Mouse (Mus musculus): Measurements from ENCODE around the gene Dgkq. TPM values are rescaled to one million over a fixed set of nuclear protein-coding genes. Genes with fewer than 3 reads are reported as not detected.

The Dgkq gene
- polyA plus RNA-seq, 1 experiment from 2014 or later, result 6.2 TPM

DNA sequence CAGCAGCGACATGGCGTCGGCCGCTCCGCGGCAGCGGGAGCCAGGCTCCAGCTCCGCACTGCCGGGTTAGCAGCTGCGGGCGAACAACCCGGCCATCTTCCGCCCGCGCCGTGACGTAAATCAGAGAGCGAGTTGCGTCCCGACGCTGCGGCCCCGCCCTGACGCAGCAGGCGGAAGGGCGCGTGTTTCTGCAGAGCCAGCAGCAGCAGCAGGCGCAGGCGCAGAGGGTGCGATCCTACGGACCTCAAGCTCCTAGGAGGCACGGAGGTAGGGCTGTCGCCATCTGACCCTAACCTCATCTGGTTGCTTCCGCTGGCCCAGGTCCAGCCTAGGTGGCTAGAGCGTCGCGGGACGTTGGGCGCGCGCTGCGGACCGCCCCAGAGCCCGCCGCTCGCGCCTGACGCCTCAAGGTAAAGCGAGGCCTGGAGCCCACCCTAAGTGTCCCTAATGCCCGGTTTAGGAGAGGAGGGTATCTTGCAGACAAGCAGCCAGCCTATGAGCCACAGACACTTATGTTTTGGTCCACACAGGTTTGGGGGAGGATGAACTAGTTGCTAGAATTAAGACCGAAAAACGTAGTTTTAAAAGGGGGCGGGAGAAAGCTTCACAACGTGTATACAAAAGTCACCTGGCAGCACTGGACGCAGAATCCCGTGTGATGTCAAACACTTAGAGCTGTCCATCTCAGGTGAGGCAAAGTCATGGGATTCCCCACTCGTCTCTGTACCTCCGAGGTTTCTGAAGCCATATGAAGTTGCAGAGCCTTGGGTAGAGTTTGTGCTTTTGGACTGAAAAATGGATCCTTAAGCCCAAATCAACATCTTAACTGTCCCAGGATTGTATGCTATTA, 39.6 kb downstream of the Dgkq start, which contains the start of the genes Gak and Tmem175:
Gene Gak, minus strand, starts transcription at position 122 of the 850 bp plus-strand sequence.
Gene Tmem175, plus strand, starts transcription at position 137 of the 850 bp plus-strand sequence.
- H3K4me3 ChIP-seq, result peak within 1 kb of the TSS; percentile 76
- peaks cover 51% of the 10 kb centered on the region for H3K4me1 ChIP-seq
- peak; percentile 94 for ATAC-seq
- peak within 1 kb of the TSS; percentile 84 for H3K9ac ChIP-seq
- no peaks in the 10 kb centered on the region for H3K27me3 ChIP-seq (replicated peaks)
- H3K27ac ChIP-seq, result peak within 1 kb of the TSS; percentile 85
- H3K9me3 ChIP-seq (replicated peaks), result no peaks in the 10 kb centered on the region
- WGBS (ENCODE audit: insufficient replicate concordance), result under 1% methylated on average over 58 of the region's 58 CpGs
- H3K4me2 ChIP-seq, result peak within 1 kb of the TSS; percentile 89
- peaks cover 7% of the 10 kb centered on the region; the same call in 1 of the 2 replicates for H3K36me3 ChIP-seq

DNA sequence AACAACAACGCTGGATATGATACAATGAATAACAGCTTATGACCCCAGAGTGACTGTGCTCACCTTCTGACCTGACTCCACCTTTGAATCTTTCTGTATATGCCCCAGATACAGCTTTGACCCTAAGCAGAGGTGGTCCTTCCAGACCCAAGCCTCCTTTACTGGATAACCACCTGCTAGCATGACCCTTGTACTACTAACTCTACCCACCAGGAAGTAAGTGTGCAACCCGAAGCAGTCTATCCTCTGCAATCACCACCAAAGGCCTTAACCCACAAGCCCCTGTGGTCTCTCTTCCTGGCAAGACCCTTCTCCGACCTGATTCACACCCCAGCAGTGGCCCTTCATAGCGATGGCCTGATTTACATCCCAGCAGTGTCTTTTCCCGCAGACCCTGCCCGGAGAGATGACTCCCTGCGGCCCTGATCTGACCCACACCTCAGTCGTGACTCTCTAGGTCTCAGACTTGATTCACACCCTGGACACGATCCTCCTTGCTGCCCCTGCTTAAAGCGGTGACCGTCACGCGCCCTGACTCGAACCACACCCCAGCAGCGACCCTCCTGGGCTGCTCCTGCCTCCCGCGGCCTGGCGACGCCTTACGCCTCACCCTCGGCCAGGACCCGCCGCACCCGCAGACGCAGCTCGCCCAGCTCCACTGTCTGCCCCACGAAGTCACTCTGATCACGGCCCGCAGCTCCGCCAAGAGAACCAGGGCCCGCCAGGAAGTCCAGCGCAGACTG, 40.4 kb downstream of the Dgkq start:
- peak; percentile 87 for ATAC-seq
- H3K27me3 ChIP-seq (replicated peaks), result no peaks in the 10 kb centered on the region
- peak overlapping the region; percentile 89 for H3K4me2 ChIP-seq
- H3K27ac ChIP-seq, result peak overlapping the region; percentile 85
- H3K4me3 ChIP-seq, result peak overlapping the region; percentile 76
- H3K36me3 ChIP-seq, result peaks cover 14% of the 10 kb centered on the region
- 1% methylated on average over 32 of the region's 32 CpGs for WGBS (ENCODE audit: insufficient replicate concordance)
- H3K4me1 ChIP-seq, result peaks cover 51% of the 10 kb centered on the region
- H3K9me3 ChIP-seq (replicated peaks), result no peaks in the 10 kb centered on the region
- peak overlapping the region; percentile 84 for H3K9ac ChIP-seq

DNA sequence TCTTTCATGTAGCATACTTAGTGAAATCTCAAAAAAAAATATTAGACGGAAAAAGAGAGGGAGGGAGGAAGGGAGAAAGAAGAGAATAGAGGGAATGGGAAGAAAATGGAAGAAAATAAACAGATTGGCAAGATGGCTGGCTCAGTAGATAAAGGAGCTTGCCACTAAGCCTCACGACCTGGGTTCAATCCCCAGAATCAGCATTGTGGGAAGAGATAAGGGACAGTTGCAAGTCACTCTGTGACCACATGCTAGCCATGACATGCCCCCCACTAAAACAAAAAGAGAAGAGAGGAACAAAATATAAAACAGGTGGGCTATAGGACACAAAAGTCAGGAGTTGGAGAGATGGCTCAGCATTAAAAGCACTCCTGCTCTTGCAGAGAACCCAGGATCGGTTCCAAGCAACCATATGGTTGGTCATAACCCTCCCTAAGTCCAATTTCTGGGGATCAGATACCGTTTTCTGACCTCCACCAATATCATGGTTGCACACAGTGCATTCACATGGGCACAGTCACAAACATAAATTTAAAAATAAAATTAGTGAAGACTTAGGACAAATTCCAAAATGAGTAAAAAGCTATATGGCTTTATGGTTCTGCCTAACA, 43.3 kb downstream of the Dgkq start:
- H3K9me3 ChIP-seq (replicated peaks), result no peaks in the 10 kb centered on the region
- no peak overlapping the region for H3K4me3 ChIP-seq
- 39% methylated on average over 4 of the region's 4 CpGs for WGBS (ENCODE audit: insufficient replicate concordance)
- peaks cover 51% of the 10 kb centered on the region for H3K4me1 ChIP-seq
- no peak for ATAC-seq
- H3K27ac ChIP-seq, result peak overlapping the region; percentile 41; the same call in 1 of the 2 replicates
- H3K36me3 ChIP-seq, result peaks cover 43% of the 10 kb centered on the region
- H3K4me2 ChIP-seq, result peak overlapping the region; percentile 32
- H3K27me3 ChIP-seq (replicated peaks), result no peaks in the 10 kb centered on the region
- H3K9ac ChIP-seq, result peak overlapping the region; percentile 29; the same call in 1 of the 2 replicates

DNA sequence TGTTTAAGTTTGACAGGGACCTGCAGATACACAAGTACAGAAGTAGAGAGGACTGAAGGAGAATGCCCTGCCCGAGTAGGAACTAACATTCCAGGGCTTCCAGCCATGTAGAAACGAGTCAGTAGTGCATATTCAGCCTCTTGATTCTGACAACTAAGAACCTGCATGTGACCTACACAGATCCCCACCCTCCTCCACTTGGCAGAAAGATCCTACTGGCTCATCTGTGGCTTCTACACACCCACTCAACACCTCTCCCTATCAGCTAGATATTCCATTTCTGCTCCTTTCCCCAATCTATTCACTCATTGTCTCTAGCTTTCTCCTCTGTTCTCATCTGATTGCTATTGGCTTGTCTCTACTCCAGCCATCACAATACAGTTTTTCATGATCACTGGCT, 47.6 kb downstream of the Dgkq start:
- Histone ChIP-seq H3K4me3 (no peak overlapping the region), H3K9ac (no peak overlapping the region), H3K4me1 (peaks cover 17% of the 10 kb centered on the region), H3K27ac (no peak overlapping the region), H3K4me2 (no peak overlapping the region), H3K27me3 (replicated peaks) (no peaks in the 10 kb centered on the region), H3K36me3 (peaks cover 78% of the 10 kb centered on the region), H3K9me3 (replicated peaks) (no peaks in the 10 kb centered on the region)
- 77% methylated on average over 2 of the region's 2 CpGs for WGBS (ENCODE audit: insufficient replicate concordance)
- no peak for ATAC-seq

DNA sequence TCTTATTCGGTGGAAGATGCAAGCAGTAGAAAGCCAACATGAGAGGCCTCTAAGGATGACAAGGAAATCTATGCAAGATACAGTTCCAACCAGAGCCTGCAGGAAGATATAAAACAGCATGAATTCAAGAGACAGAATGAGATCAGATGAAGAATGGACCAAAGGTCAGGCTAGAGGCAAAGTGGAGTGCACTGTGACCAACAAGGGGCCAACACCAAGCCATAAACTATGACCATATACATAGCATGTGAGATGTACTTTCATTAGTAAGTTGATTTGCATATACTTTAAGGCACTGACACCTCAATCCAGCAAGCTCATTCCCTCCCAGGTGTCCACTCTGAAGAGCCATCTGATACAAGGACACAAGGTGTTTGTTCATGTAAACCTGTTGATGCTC, 59.0 kb downstream of the Dgkq start:
- ATAC-seq, result no peak
- Histone ChIP-seq H3K9me3 (replicated peaks) (no peaks in the 10 kb centered on the region), H3K9ac (no peak overlapping the region), H3K4me1 (no peaks in the 10 kb centered on the region), H3K27ac (no peak overlapping the region), H3K36me3 (peaks cover 98% of the 10 kb centered on the region), H3K4me3 (no peak overlapping the region), H3K4me2 (no peak overlapping the region), H3K27me3 (replicated peaks) (no peaks in the 10 kb centered on the region)
- WGBS (ENCODE audit: insufficient replicate concordance), result 91% methylated on average over 1 of the region's 1 CpGs

DNA sequence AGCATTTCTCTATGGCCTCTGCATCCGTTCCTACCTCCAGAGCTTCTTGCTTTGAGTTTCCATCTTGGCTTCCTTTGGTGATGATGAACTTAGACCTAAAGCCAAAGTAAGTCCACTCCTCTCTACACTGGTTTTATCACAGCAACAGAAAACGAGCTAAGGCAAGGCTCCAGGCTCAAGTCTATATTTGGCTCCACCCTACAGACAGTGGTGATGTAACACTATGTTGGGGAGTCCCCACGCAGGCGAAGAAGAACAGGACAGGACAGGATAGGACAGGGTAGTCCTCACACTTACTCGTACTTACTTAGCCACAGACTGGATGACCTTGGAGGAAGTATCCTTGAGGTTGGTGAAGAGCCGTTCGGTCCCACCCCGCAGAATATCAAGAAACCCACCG, 66.9 kb downstream of the Dgkq start:
- H3K27ac ChIP-seq, result no peak overlapping the region
- H3K9ac ChIP-seq, result no peak overlapping the region
- ATAC-seq, result no peak
- H3K4me2 ChIP-seq, result no peak overlapping the region
- H3K27me3 ChIP-seq (replicated peaks), result no peaks in the 10 kb centered on the region
- H3K36me3 ChIP-seq, result peaks cover 99% of the 10 kb centered on the region
- no peaks in the 10 kb centered on the region for H3K4me1 ChIP-seq
- H3K4me3 ChIP-seq, result no peak overlapping the region
- H3K9me3 ChIP-seq (replicated peaks), result no peaks in the 10 kb centered on the region
- 86% methylated on average over 9 of the region's 9 CpGs for WGBS (ENCODE audit: insufficient replicate concordance)

DNA sequence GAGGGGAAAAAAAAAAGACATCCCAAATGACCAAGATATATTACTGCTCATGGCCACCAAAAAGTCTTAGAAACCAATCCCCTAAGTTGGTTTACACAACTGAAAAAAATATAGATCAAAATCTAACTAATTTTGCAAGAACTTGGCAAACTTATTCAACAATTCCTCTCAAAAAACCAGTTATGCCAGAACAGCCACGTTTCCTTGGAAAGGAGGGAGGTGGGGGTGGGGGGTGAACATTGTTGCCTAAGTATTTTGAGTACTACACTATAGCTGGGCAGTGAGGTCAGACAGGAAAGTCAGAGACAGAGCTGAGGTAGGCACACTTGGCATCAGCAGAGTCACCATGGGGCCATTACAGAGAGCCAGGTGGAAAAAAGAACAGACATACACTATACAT, 69.5 kb downstream of the Dgkq start:
- no peak overlapping the region for H3K9ac ChIP-seq
- no peak overlapping the region for H3K4me3 ChIP-seq
- no peaks in the 10 kb centered on the region for H3K9me3 ChIP-seq (replicated peaks)
- no peak overlapping the region for H3K27ac ChIP-seq
- no peak for ATAC-seq
- H3K4me2 ChIP-seq, result no peak overlapping the region
- 70% methylated on average over 1 of the region's 1 CpGs for WGBS (ENCODE audit: insufficient replicate concordance)
- H3K27me3 ChIP-seq (replicated peaks), result no peaks in the 10 kb centered on the region
- H3K36me3 ChIP-seq, result peaks cover 99% of the 10 kb centered on the region
- no peaks in the 10 kb centered on the region for H3K4me1 ChIP-seq

Other genes starting within 250 kb of the Dgkq start
- gene Atp5k, start 235.2 kb downstream of the Dgkq start, polyA plus RNA-seq (2016; fragmentation: Nextera tagmentation; extraction: Ambion mirVana), result 355 and 360 TPM in 2 replicates
- 0.15 TPM in 1 of 2 replicates, not detected in the other for gene Mfsd7a, start 220.8 kb downstream of the Dgkq start, polyA plus RNA-seq (2016; fragmentation: Nextera tagmentation; extraction: Ambion mirVana)
- gene Pcgf3, start 208.4 kb downstream of the Dgkq start, polyA plus RNA-seq (2016; fragmentation: Nextera tagmentation; extraction: Ambion mirVana), result 12.6 and 14.8 TPM in 2 replicates
- gene Cplx1, start 119.6 kb downstream of the Dgkq start, polyA plus RNA-seq (2016; fragmentation: Nextera tagmentation; extraction: Ambion mirVana), result 0.07 TPM in 1 of 2 replicates, not detected in the other
- 42.1 and 42.8 TPM in 2 replicates for gene Gak, start 39.9 kb downstream of the Dgkq start, polyA plus RNA-seq (2016; fragmentation: Nextera tagmentation; extraction: Ambion mirVana)
- gene Tmem175, start 39.9 kb downstream of the Dgkq start, polyA plus RNA-seq (2016; fragmentation: Nextera tagmentation; extraction: Ambion mirVana), result 16.1 and 17.8 TPM in 2 replicates
- gene Idua, start 9.3 kb downstream of the Dgkq start, polyA plus RNA-seq (2016; fragmentation: Nextera tagmentation; extraction: Ambion mirVana), result 5.9 TPM in 2 replicates
- 12.7 and 12.9 TPM in 2 replicates for gene Slc26a1, start 5.9 kb upstream of the Dgkq start, polyA plus RNA-seq (2016; fragmentation: Nextera tagmentation; extraction: Ambion mirVana)
- 18.0 and 18.6 TPM in 2 replicates for gene Fgfrl1, start 22.7 kb upstream of the Dgkq start, polyA plus RNA-seq (2016; fragmentation: Nextera tagmentation; extraction: Ambion mirVana)
- 4.0 and 4.2 TPM in 2 replicates for gene Rnf212, start 105.3 kb upstream of the Dgkq start, polyA plus RNA-seq (2016; fragmentation: Nextera tagmentation; extraction: Ambion mirVana)
- gene Tmed11, start 125.7 kb upstream of the Dgkq start, polyA plus RNA-seq (2016; fragmentation: Nextera tagmentation; extraction: Ambion mirVana), result not detected in 2 replicates
- gene Vmn2r8, start 139.2 kb upstream of the Dgkq start, polyA plus RNA-seq (2016; fragmentation: Nextera tagmentation; extraction: Ambion mirVana), result not detected in 2 replicates
- gene Vmn2r9, start 182.9 kb upstream of the Dgkq start, polyA plus RNA-seq (2016; fragmentation: Nextera tagmentation; extraction: Ambion mirVana), result not detected in 2 replicates

All from liver, embryonic 12.5 days (tissue).